Mouse (Mus musculus) macrophage (primary cell): ENCODE results near the gene Cideb. TPM values are rescaled to one million over a fixed set of nuclear protein-coding genes. Genes with fewer than 3 reads are reported as not detected.

Source experiments
- polyA plus RNA-seq: library from polyadenylated mRNA; stranded (reverse); fragments of 250-400 nt; gene quantifications from 3 replicates; pipeline ENCODE4 v1.2.4, GENCODE M21; 2018; ENCODE audit warnings: inconsistent platforms

The Cideb gene
- polyA plus RNA-seq, 1 experiment from 2014 or later, result 0.72 TPM

Other genes starting within 250 kb of the Cideb start
- not detected in 3 replicates for gene Cpne6, start 248.0 kb downstream of the Cideb start, polyA plus RNA-seq
- not detected in 3 replicates for gene Nrl, start 233.5 kb downstream of the Cideb start, polyA plus RNA-seq
- 5.9 to 15.5 TPM (median 7.9 TPM) in 3 replicates for gene Pck2, start 218.2 kb downstream of the Cideb start, polyA plus RNA-seq
- gene Dcaf11, start 198.5 kb downstream of the Cideb start, polyA plus RNA-seq, result 44.4 to 59.1 TPM (median 44.6 TPM) in 3 replicates
- gene A730061H03Rik, start 198.1 kb downstream of the Cideb start, polyA plus RNA-seq, result 0.86 TPM in 1 of 3 replicates, not detected in the others
- gene Fitm1, start 182.8 kb downstream of the Cideb start, polyA plus RNA-seq, result not detected in 3 replicates
- gene Psme1, start 180.3 kb downstream of the Cideb start, polyA plus RNA-seq, result 213 to 335 TPM (median 292 TPM) in 3 replicates
- 11.9 to 22.1 TPM (median 17.9 TPM) in 3 replicates for gene Emc9, start 173.2 kb downstream of the Cideb start, polyA plus RNA-seq
- gene Psme2, start 167.3 kb downstream of the Cideb start, polyA plus RNA-seq, result 172 to 350 TPM (median 300 TPM) in 3 replicates
- 16.3 to 31.6 TPM (median 19.7 TPM) in 3 replicates for gene Rnf31, start 166.8 kb downstream of the Cideb start, polyA plus RNA-seq
- 57.2 to 69.1 TPM (median 61.1 TPM) in 3 replicates for gene Irf9, start 154.9 kb downstream of the Cideb start, polyA plus RNA-seq
- gene Rec8, start 140.4 kb downstream of the Cideb start, polyA plus RNA-seq, result not detected in 3 replicates
- 18.4 to 47.7 TPM (median 21.3 TPM) in 3 replicates for gene Ipo4, start 122.5 kb downstream of the Cideb start, polyA plus RNA-seq
- gene Gm49378, start 120.6 kb downstream of the Cideb start, polyA plus RNA-seq, result 0.29 to 1.2 TPM (median 1.1 TPM) in 3 replicates
- gene Tm9sf1, start 114.7 kb downstream of the Cideb start, polyA plus RNA-seq, result 35.2 to 63.2 TPM (median 58.1 TPM) in 3 replicates
- 0.34 TPM in 1 of 3 replicates, not detected in the others for gene Tssk4, start 108.3 kb downstream of the Cideb start, polyA plus RNA-seq
- 25.4 to 29.3 TPM (median 26.3 TPM) in 3 replicates for gene Mdp1, start 98.0 kb downstream of the Cideb start, polyA plus RNA-seq
- gene Gmpr2, start 86.5 kb downstream of the Cideb start, polyA plus RNA-seq, result 27.4 to 36.4 TPM (median 34.4 TPM) in 3 replicates
- 136 to 262 TPM (median 187 TPM) in 3 replicates for gene Nedd8, start 86.3 kb downstream of the Cideb start, polyA plus RNA-seq
- gene Tinf2, start 76.6 kb downstream of the Cideb start, polyA plus RNA-seq, result 9.0 to 10.5 TPM (median 10.4 TPM) in 3 replicates
- 1.2 to 4.3 TPM (median 3.6 TPM) in 3 replicates for gene Tgm1, start 44.5 kb downstream of the Cideb start, polyA plus RNA-seq
- 7.5 to 16.7 TPM (median 12.4 TPM) in 3 replicates for gene Rabggta, start 36.2 kb downstream of the Cideb start, polyA plus RNA-seq
- gene Dhrs1, start 12.8 kb downstream of the Cideb start, polyA plus RNA-seq, result 63.5 to 108 TPM (median 106 TPM) in 3 replicates
- gene Nop9, start 12.8 kb downstream of the Cideb start, polyA plus RNA-seq, result 9.3 to 22.6 TPM (median 12.9 TPM) in 3 replicates
- gene Ltb4r2, start 3.0 kb upstream of the Cideb start, polyA plus RNA-seq, result 0.10 TPM in 1 of 3 replicates, not detected in the others
- gene Ltb4r1, start 7.5 kb upstream of the Cideb start, polyA plus RNA-seq, result 0.25 to 0.33 TPM (median 0.32 TPM) in 3 replicates
- 0.04 to 0.07 TPM in 2 of 3 replicates, not detected in the other for gene Adcy4, start 25.6 kb upstream of the Cideb start, polyA plus RNA-seq
- gene Ripk3, start 30.4 kb upstream of the Cideb start, polyA plus RNA-seq, result 11.7 to 24.6 TPM (median 17.7 TPM) in 3 replicates
- not detected in 3 replicates for gene Nfatc4, start 64.7 kb upstream of the Cideb start, polyA plus RNA-seq
- 0.69 to 1.1 TPM (median 0.70 TPM) in 3 replicates for gene Nynrin, start 95.6 kb upstream of the Cideb start, polyA plus RNA-seq
- gene Cbln3, start 125.9 kb upstream of the Cideb start, polyA plus RNA-seq, result not detected in 3 replicates
- gene Khnyn, start 126.5 kb upstream of the Cideb start, polyA plus RNA-seq, result 7.7 to 19.3 TPM (median 13.1 TPM) in 3 replicates
- 1.5 to 3.1 TPM (median 2.0 TPM) in 3 replicates for gene Sdr39u1, start 141.8 kb upstream of the Cideb start, polyA plus RNA-seq
- gene Cma1, start 186.2 kb upstream of the Cideb start, polyA plus RNA-seq, result not detected in 3 replicates
- gene Cma2, start 192.5 kb upstream of the Cideb start, polyA plus RNA-seq, result not detected in 3 replicates